ENCODE assay signal across 26 mouse cellular contexts in the genomic region with DNA sequence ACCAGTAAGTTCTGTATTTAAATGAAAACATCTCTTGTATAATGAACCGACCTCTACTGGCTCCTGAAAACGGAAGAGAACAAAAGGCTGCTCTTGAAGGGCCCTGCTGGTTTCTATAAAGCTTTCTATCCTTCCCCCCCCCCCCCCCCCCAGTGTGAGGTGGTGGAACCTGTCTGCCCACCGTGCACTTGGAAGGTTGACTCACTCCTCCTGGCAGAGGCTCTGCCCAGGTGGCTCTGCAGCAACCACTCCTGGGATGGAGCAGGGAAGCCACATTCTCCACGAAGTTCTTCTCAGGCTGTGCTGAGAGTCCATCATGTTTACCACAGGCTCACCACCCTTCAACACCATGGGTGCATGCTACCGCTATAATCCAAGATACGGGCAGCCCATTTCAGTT.
"Had no signal": no experiment of that assay in that cellular context is flagged by ENCODE, and none has a peak within 500 bp of the region (broad histone marks: within the 10 kb centered on the region; RNA-seq: fewer than 3 reads in every experiment).

No protein-coding gene starts in this region.

- H3K4me2 ChIP-seq: heart, embryonic 12.5 days; hindbrain, embryonic 12.5 days; hindbrain, embryonic 14.5 days; intestine, embryonic 15.5 days; kidney, embryonic 15.5 days; limb, embryonic 12.5 days had no signal

- H3K9ac ChIP-seq: heart, embryonic 12.5 days; hindbrain, embryonic 12.5 days; hindbrain, embryonic 14.5 days; intestine, embryonic 15.5 days; kidney, embryonic 15.5 days; limb, embryonic 12.5 days had no signal

- ATAC-seq: hindbrain, embryonic 16.5 days; inflammation-experienced regulatory T-cells, adult 6 months; intestine, embryonic 15.5 days; intestine, postnatal 0 days had no signal

- H3K27ac ChIP-seq: gastrocnemius, adult 2 months; heart, embryonic 10.5 days; hindbrain, embryonic 10.5 days; hindbrain, embryonic 12.5 days; hindbrain, embryonic 14.5 days; intestine, embryonic 15.5 days; kidney, embryonic 15.5 days; layer of hippocampus, adult 2 months; left cerebral cortex, adult 2 months; limb, embryonic 10.5 days; limb, embryonic 12.5 days had no signal

- H3K4me3 ChIP-seq: gastrocnemius, adult 2 months; heart, embryonic 10.5 days; heart, embryonic 12.5 days; hindbrain, embryonic 10.5 days; hindbrain, embryonic 12.5 days; intestine, embryonic 15.5 days; kidney, embryonic 15.5 days; layer of hippocampus, adult 2 months; left cerebral cortex, adult 2 months; limb, embryonic 10.5 days; limb, embryonic 12.5 days had no signal

- H3K4me1 ChIP-seq: heart, embryonic 10.5 days; heart, embryonic 12.5 days; hindbrain, embryonic 10.5 days; hindbrain, embryonic 12.5 days; intestine, embryonic 15.5 days; kidney, embryonic 15.5 days; limb, embryonic 10.5 days had no signal

- DNase-seq: gastrocnemius, adult 2 months; gastrocnemius, postnatal 10 days; gastrocnemius, postnatal 25 days; heart, adult 18-20 months; heart, postnatal 10 days; heart, postnatal 4 days; kidney, adult 18-20 months; kidney, adult 8-10 months; kidney, postnatal 10 days; kidney, postnatal 25 days; kidney, postnatal 4 days; liver had no signal

- H3K27me3 ChIP-seq: heart, embryonic 12.5 days; hindbrain, embryonic 12.5 days; intestine, embryonic 15.5 days; kidney, embryonic 15.5 days; limb, embryonic 12.5 days had no signal

- H3K9me3 ChIP-seq: heart, embryonic 10.5 days; heart, embryonic 12.5 days; hindbrain, embryonic 10.5 days; hindbrain, embryonic 12.5 days; intestine, embryonic 15.5 days; kidney, embryonic 15.5 days; limb, embryonic 10.5 days; limb, embryonic 12.5 days had no signal

- H3K36me3 ChIP-seq: heart, embryonic 10.5 days; heart, embryonic 12.5 days; hindbrain, embryonic 10.5 days; hindbrain, embryonic 12.5 days; intestine, embryonic 15.5 days; kidney, embryonic 15.5 days; limb, embryonic 10.5 days; limb, embryonic 12.5 days had no signal
